Mouse (Mus musculus): ENCODE data around the gene Fig4. TPM values are rescaled to one million over a fixed set of nuclear protein-coding genes. Genes with fewer than 3 reads are reported as not detected.

Gene Fig4
- polyA plus RNA-seq, 1 experiment from 2014 or later, result 16.3 TPM

GRCm38 (mm10) chr10:41250045-41250748, 52.9 kb downstream of the Fig4 start:
- Histone ChIP-seq H3K4me1 (peaks cover 16% of the 10 kb centered on the region), H3K9me3 (replicated peaks) (no peaks in the 10 kb centered on the region), H3K36me3 (peaks cover 14% of the 10 kb centered on the region), H3K27ac (replicated peaks) (peak overlapping the region; percentile 56), H3K27me3 (ENCODE audit: low read depth, poor library complexity, severe bottlenecking) (no peaks in the 10 kb centered on the region), H3K4me3 (no peak overlapping the region)
- peak; percentile 22 for DNase-seq (ENCODE audit: low spot score)
- 67% methylated on average over 8 of the region's 8 CpGs for WGBS

DNA sequence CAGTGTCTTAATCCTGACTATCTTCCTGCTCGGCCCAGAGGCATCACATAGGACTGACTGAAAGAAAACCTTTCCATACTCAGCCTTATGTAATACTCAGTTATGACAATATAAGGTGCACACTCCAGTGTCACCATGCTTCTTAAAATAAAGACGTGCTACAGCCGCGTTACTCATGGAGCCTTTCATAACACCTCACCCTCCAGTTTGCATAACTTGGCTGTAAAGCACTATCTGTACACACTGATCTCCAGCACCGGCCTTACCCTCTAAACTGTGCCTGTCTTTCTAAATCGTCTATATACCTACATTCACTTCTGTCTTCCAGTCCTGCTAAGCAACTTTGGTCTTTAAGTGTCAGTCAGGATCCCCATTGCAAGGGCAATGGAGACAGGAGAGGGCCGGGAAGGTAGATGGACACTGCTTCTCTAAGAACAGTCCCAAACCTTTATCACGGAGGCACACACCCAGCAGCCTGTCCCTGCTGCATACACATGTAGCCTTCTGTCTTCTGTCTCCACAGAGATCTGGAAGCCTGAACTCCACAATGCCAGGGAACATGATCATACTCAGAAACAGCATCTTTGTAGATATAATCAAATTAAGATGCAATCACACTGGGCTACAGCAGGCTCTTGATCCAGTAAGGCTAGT, 53.9 kb downstream of the Fig4 start:
- Histone ChIP-seq H3K4me1 (peaks cover 20% of the 10 kb centered on the region), H3K36me3 (peaks cover 14% of the 10 kb centered on the region), H3K27me3 (ENCODE audit: low read depth, poor library complexity, severe bottlenecking) (no peaks in the 10 kb centered on the region), H3K4me3 (no peak overlapping the region), H3K9me3 (replicated peaks) (no peaks in the 10 kb centered on the region), H3K27ac (replicated peaks) (peak overlapping the region; percentile 56; the same call in 1 of the 2 replicates)
- 94% methylated on average over 8 of the region's 8 CpGs for WGBS
- DNase-seq (ENCODE audit: low spot score), result no peak

DNA sequence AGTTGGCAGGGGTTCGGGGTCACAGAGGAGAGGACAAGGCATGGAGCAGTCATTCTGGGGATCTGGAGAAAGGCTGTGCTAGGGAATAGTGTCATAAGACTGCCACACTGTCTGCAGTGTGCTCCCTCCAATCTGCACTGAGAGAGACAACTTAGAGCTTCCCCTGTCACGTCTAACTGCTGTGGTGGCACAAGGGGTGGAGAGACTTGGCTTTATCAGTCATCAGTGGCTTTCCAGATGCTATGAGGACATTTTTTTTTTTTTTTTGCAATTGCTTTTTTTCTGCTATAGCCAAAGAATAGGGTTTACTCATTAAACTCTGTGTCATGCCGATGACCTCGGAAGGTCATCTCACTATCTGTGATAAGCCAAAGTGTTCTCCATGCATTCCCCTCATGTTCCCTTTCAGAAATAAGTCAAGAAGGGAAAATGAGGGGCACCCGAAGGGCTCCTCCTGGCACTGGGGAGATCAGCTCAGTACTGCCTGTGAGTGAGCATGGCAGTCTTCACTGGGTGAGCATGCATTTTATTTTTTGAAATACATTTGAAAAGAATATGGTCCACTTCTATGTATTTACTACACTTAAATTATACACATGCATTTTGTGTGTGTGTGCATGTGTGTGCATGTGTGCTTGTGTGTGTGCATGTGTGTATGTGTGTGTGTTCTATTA, 55.1 kb downstream of the Fig4 start:
- WGBS, result 88% methylated on average over 5 of the region's 5 CpGs
- no peak for DNase-seq (ENCODE audit: low spot score)
- Histone ChIP-seq H3K27me3 (ENCODE audit: low read depth, poor library complexity, severe bottlenecking) (no peaks in the 10 kb centered on the region), H3K9me3 (replicated peaks) (no peaks in the 10 kb centered on the region), H3K36me3 (peaks cover 8% of the 10 kb centered on the region; the same call in 1 of the 2 replicates), H3K27ac (replicated peaks) (no peak overlapping the region), H3K4me1 (peaks cover 20% of the 10 kb centered on the region), H3K4me3 (no peak overlapping the region)

GRCm38 (mm10) chr10:41246111-41246510, 56.9 kb downstream of the Fig4 start:
- Histone ChIP-seq H3K27me3 (ENCODE audit: low read depth, poor library complexity, severe bottlenecking) (no peaks in the 10 kb centered on the region), H3K36me3 (no peaks in the 10 kb centered on the region), H3K4me3 (no peak overlapping the region), H3K27ac (replicated peaks) (no peak overlapping the region), H3K4me1 (peaks cover 20% of the 10 kb centered on the region), H3K9me3 (replicated peaks) (no peaks in the 10 kb centered on the region)
- no peak for DNase-seq (ENCODE audit: low spot score)
- 74% methylated on average over 5 of the region's 5 CpGs for WGBS

GRCm38 (mm10) chr10:41245477-41245876, 57.6 kb downstream of the Fig4 start:
- H3K4me3 ChIP-seq, result no peak overlapping the region
- peak overlapping the region; percentile 59; the same call in 1 of the 2 replicates for H3K27ac ChIP-seq (replicated peaks)
- 92% methylated on average over 6 of the region's 6 CpGs for WGBS
- no peak for DNase-seq (ENCODE audit: low spot score)
- no peaks in the 10 kb centered on the region for H3K9me3 ChIP-seq (replicated peaks)
- H3K36me3 ChIP-seq, result no peaks in the 10 kb centered on the region
- H3K27me3 ChIP-seq (ENCODE audit: low read depth, poor library complexity, severe bottlenecking), result no peaks in the 10 kb centered on the region
- peaks cover 17% of the 10 kb centered on the region for H3K4me1 ChIP-seq

- H3K27me3 ChIP-seq (ENCODE audit: low read depth, poor library complexity, severe bottlenecking), result no peaks in the 10 kb centered on the region
- no peak overlapping the region for H3K4me3 ChIP-seq
- H3K36me3 ChIP-seq, result no peaks in the 10 kb centered on the region
- peak overlapping the region; percentile 59; the same call in 1 of the 2 replicates for H3K27ac ChIP-seq (replicated peaks)
- H3K4me1 ChIP-seq, result peaks cover 12% of the 10 kb centered on the region
- H3K9me3 ChIP-seq (replicated peaks), result no peaks in the 10 kb centered on the region
- WGBS, result 89% methylated on average over 6 of the region's 6 CpGs
- DNase-seq (ENCODE audit: low spot score), result no peak
These were observed 58.0 kb downstream of the Fig4 start for GRCm38 (mm10) chr10:41245028-41245427.

DNA sequence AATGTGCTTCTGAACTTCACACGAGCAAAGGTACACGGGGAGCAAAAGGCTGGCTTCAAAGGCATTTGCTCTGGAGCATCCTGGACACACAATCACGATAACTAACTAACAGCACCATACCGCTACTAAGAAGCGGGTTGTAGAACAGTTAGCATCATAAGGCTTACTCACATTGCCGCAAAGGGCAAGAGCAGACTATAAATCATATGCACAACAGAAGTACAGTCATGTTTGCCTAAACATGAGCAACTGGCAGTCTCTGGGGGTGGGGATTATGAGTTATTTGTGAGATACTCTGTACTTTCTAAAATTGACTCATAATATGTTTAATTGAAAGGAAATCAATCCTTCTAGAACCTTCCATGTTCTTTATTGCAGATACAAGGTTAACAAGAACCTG, 59.1 kb downstream of the Fig4 start:
- Histone ChIP-seq H3K4me3 (no peak overlapping the region), H3K27ac (replicated peaks) (no peak overlapping the region), H3K4me1 (peaks cover 8% of the 10 kb centered on the region), H3K9me3 (replicated peaks) (no peaks in the 10 kb centered on the region), H3K36me3 (no peaks in the 10 kb centered on the region), H3K27me3 (ENCODE audit: low read depth, poor library complexity, severe bottlenecking) (no peaks in the 10 kb centered on the region)
- no peak for DNase-seq (ENCODE audit: low spot score)
- 94% methylated on average over 6 of the region's 6 CpGs for WGBS

GRCm38 (mm10) chr10:41241558-41242242, 61.4 kb downstream of the Fig4 start:
- H3K36me3 ChIP-seq, result no peaks in the 10 kb centered on the region
- no peaks in the 10 kb centered on the region for H3K9me3 ChIP-seq (replicated peaks)
- DNase-seq (ENCODE audit: low spot score), result no peak
- no peaks in the 10 kb centered on the region for H3K27me3 ChIP-seq (ENCODE audit: low read depth, poor library complexity, severe bottlenecking)
- H3K27ac ChIP-seq (replicated peaks), result no peak overlapping the region
- H3K4me3 ChIP-seq, result no peak overlapping the region
- peaks cover 8% of the 10 kb centered on the region for H3K4me1 ChIP-seq
- 88% methylated on average over 6 of the region's 6 CpGs for WGBS

- WGBS, result 78% methylated on average over 7 of the region's 7 CpGs
These were observed 62.0 kb downstream of the Fig4 start for GRCm38 (mm10) chr10:41241080-41241479.

GRCm38 (mm10) chr10:41236020-41236419, 67.0 kb downstream of the Fig4 start:
- H3K27me3 ChIP-seq (ENCODE audit: low read depth, poor library complexity, severe bottlenecking), result no peaks in the 10 kb centered on the region
- H3K4me3 ChIP-seq, result no peak overlapping the region
- H3K4me1 ChIP-seq, result no peaks in the 10 kb centered on the region
- no peaks in the 10 kb centered on the region for H3K9me3 ChIP-seq (replicated peaks)
- DNase-seq (ENCODE audit: low spot score), result no peak
- H3K27ac ChIP-seq (replicated peaks), result no peak overlapping the region
- H3K36me3 ChIP-seq, result no peaks in the 10 kb centered on the region
- 83% methylated on average over 2 of the region's 2 CpGs for WGBS

More at GRCm38 (mm10) chr10:41241080-41241479, 62.0 kb downstream of the Fig4 start:
- DNase-seq (ENCODE audit: low spot score), result no peak
- no peak overlapping the region for H3K27ac ChIP-seq (replicated peaks)
- H3K27me3 ChIP-seq (ENCODE audit: low read depth, poor library complexity, severe bottlenecking), result no peaks in the 10 kb centered on the region
- no peak overlapping the region for H3K4me3 ChIP-seq
- peaks cover 8% of the 10 kb centered on the region for H3K4me1 ChIP-seq
- H3K9me3 ChIP-seq (replicated peaks), result no peaks in the 10 kb centered on the region
- no peaks in the 10 kb centered on the region for H3K36me3 ChIP-seq

DNA sequence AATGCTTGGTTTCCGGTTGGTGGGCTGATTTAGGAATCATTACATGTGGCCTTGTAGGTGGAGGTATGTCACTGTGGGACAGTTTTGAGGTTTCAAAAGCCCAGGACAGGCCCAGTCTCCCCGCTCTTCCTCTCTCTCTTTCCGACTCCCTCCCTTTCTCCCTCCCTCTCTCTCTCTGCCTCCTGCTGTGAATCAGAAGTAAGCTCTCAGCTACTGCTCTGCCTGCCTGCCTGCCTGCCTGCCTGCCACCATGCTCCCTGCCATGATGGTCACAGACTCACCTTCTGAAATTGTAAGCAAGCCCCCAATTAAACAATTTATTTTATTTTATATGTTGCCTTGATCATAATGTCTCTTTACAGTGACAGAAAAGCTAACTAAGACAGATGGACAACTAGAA, 67.5 kb downstream of the Fig4 start:
- WGBS, result 77% methylated on average over 3 of the region's 3 CpGs
- Histone ChIP-seq H3K36me3 (no peaks in the 10 kb centered on the region), H3K9me3 (replicated peaks) (no peaks in the 10 kb centered on the region), H3K27me3 (ENCODE audit: low read depth, poor library complexity, severe bottlenecking) (no peaks in the 10 kb centered on the region), H3K4me1 (no peaks in the 10 kb centered on the region), H3K4me3 (no peak overlapping the region), H3K27ac (replicated peaks) (no peak overlapping the region)
- DNase-seq (ENCODE audit: low spot score), result no peak

DNA sequence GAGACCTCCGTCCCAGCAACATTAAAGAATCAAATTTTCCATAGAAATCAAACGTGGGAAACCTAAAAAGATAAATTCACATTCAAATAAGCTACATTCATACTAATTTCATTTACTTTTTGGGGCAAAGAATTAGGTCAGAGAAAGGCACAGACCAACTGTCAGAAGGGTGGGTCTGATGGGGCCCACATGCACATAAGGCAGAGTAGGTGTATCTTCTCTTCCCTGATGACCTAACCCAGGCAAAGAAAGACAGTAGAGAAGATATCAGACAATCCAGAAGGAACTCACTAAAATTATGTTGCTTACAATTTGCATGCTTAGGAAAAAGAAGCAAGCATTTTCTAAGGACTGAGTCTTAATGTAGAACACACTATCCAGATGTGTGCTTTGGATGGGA, 67.9 kb downstream of the Fig4 start:
- H3K4me1 ChIP-seq, result no peaks in the 10 kb centered on the region
- H3K27ac ChIP-seq (replicated peaks), result no peak overlapping the region
- WGBS, result 89% methylated on average over 2 of the region's 2 CpGs

More for the DNA sequence above, 67.9 kb downstream of the Fig4 start:
- H3K9me3 ChIP-seq (replicated peaks), result no peaks in the 10 kb centered on the region
- H3K27me3 ChIP-seq (ENCODE audit: low read depth, poor library complexity, severe bottlenecking), result no peaks in the 10 kb centered on the region
- DNase-seq (ENCODE audit: low spot score), result no peak
- H3K36me3 ChIP-seq, result no peaks in the 10 kb centered on the region
- no peak overlapping the region for H3K4me3 ChIP-seq

Data from midbrain, embryonic 10.5 days (tissue).